Mouse (Mus musculus): ENCODE measurements around the gene Ccdc69. TPM values are rescaled to one million over a fixed set of nuclear protein-coding genes. Genes with fewer than 3 reads are reported as not detected.
A peak's percentile ranks its signal among the peaks of the same experiment; 100 is the strongest.

The Ccdc69 gene
- polyA plus RNA-seq, 1 experiment from 2014 or later, result 3.0 TPM

DNA sequence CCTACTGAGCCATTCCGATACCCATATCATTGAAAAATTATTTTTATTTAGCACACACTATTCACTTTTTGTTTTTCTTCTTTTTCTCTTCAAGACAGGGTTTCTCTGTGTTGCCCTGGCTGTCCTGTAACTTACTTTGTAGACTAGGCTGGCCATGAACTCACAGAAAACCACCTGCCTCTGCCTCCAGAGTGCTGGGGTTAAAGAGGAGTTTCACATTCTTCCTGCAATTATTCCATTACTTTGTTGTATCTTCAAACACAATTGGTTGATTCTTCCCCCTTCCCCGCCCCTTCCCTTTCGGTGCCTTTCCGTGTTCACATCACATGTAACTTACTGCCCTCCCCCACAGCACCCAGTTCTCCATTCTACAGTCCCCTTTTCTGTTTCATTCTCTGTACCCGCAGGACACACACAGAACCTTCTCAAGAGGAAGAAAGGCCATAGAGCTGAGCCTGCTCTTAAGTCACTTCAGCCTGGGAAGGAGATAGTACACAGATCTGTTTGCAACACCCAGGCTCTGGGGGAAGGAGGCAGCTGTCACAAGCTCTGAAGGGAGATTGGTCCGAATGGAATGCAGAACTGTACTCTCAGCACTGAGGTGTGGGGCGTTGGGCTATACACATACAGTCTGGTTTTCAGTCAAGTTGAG is 35.4 kb upstream of the Ccdc69 start:
- no peak overlapping the region for H3K4me3 ChIP-seq (ENCODE audit: low read depth, low read length)
- H3K36me3 ChIP-seq (ENCODE audit: control insufficient read depth, insufficient read depth, low read length), result no peaks in the 10 kb centered on the region
- DNase-seq (ENCODE audit: low spot score), result no peak
- no peak overlapping the region for H3K4me2 ChIP-seq (ENCODE audit: low read length)
- H3K4me1 ChIP-seq (replicated peaks; ENCODE audit: control insufficient read depth, insufficient read depth, low read length), result 0 out of 2 replicates have a peak, but pooled peaks cover 4% of the 10 kb centered on the region
- no peaks in the 10 kb centered on the region for H3K27me3 ChIP-seq (replicated peaks; ENCODE audit: control insufficient read depth, insufficient read depth, low read length)
- no peak overlapping the region for H3K9ac ChIP-seq (ENCODE audit: low read length)
- 48% methylated on average over 7 of the region's 7 CpGs for WGBS
- H3K9me3 ChIP-seq (ENCODE audit: control insufficient read depth, low read length), result no peaks in the 10 kb centered on the region
- no peak overlapping the region for H3K27ac ChIP-seq (ENCODE audit: low read depth)
- no peak for ATAC-seq (replicated peaks; ENCODE audit: low FRiP score, low TSS enrichment, low read depth)

DNA sequence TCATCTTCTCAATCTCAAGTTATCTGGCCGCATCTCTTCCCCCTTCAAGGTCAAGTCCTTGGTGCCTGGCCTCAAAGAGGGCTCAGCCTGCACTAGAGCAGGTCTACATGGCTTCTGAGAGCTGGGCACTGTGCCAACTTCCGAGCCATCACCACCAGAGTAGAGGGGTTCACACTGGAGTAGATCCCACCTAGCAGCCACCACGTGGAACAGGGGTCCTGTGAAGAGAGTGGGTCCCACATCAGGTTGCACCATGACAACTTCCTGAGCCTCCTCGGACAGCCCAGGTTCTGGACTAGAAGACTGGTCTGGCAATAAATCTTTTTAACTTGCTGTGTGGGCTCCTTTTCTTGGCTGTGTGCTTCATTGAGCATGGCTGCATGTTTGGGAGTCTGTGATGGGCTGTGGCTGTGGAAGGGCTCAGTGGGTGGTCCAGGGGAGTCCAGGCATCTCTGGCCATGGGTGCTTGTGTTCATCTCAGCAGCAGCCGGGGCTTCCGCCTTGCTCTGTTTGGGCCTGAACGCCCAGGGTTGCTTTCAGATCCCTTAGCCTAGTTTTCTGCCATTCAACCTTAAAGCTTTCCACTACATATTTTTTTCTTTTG is 32.7 kb upstream of the Ccdc69 start:
- ATAC-seq (replicated peaks; ENCODE audit: low FRiP score, low TSS enrichment, low read depth), result 0 out of 2 replicates have a peak, but pooled peaks have one; percentile 26
- Histone ChIP-seq H3K36me3 (ENCODE audit: control insufficient read depth, insufficient read depth, low read length) (no peaks in the 10 kb centered on the region), H3K4me1 (replicated peaks; ENCODE audit: control insufficient read depth, insufficient read depth, low read length) (0 out of 2 replicates have a peak, but pooled peaks cover 4% of the 10 kb centered on the region), H3K4me3 (ENCODE audit: low read depth, low read length) (no peak overlapping the region), H3K9ac (ENCODE audit: low read length) (no peak overlapping the region), H3K9me3 (ENCODE audit: control insufficient read depth, low read length) (no peaks in the 10 kb centered on the region), H3K27me3 (replicated peaks; ENCODE audit: control insufficient read depth, insufficient read depth, low read length) (no peaks in the 10 kb centered on the region), H3K4me2 (ENCODE audit: low read length) (no peak overlapping the region), H3K27ac (ENCODE audit: low read depth) (no peak overlapping the region)
- DNase-seq (ENCODE audit: low spot score), result no peak
- WGBS, result 42% methylated on average over 7 of the region's 7 CpGs

DNA sequence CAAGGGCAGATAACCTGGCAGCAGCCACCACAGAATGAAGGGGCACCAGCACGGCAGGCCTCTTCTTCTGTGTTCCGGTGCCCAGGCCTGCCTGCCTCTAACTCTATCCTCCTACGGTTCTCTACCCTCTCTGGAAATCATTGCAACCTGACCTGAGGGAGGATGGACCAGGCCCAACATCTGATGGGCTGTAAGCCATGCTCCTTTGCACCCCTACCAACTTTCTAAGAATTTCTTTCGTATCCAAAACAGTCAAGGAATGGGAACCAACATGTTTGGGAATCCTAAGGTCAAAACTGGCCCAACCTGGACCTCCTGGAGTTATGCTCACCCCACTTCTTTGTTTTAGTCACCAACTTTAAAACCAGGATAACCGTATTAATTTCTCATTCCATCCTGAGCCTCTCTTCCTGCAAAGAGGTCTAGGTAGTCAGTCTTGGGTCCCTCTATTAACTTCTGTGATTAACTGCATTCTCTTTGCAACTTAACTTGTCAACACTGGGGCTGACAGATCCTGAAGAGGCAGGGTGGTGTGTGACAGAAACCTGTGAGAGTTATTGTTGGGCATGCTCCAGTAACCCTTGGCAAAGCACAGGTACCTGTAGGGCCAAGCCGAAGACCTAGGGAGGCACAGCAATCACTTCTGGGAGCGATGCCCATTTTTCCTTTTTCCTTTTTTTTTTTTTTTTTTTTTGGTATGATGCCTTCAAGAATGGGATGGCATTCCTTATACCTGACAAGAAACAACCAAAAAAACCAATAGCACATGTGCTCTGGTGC is 31.8 kb upstream of the Ccdc69 start:
- 91% methylated on average over 7 of the region's 7 CpGs for WGBS
- Histone ChIP-seq H3K4me3 (ENCODE audit: low read depth, low read length) (no peak overlapping the region), H3K27ac (ENCODE audit: low read depth) (no peak overlapping the region), H3K4me2 (ENCODE audit: low read length) (no peak overlapping the region), H3K9me3 (ENCODE audit: control insufficient read depth, low read length) (no peaks in the 10 kb centered on the region), H3K27me3 (replicated peaks; ENCODE audit: control insufficient read depth, insufficient read depth, low read length) (no peaks in the 10 kb centered on the region), H3K9ac (ENCODE audit: low read length) (no peak overlapping the region), H3K36me3 (ENCODE audit: control insufficient read depth, insufficient read depth, low read length) (no peaks in the 10 kb centered on the region), H3K4me1 (replicated peaks; ENCODE audit: control insufficient read depth, insufficient read depth, low read length) (0 out of 2 replicates have a peak, but pooled peaks cover 4% of the 10 kb centered on the region)
- ATAC-seq (replicated peaks; ENCODE audit: low FRiP score, low TSS enrichment, low read depth) (no peak), DNase-seq (ENCODE audit: low spot score) (no peak)

DNA sequence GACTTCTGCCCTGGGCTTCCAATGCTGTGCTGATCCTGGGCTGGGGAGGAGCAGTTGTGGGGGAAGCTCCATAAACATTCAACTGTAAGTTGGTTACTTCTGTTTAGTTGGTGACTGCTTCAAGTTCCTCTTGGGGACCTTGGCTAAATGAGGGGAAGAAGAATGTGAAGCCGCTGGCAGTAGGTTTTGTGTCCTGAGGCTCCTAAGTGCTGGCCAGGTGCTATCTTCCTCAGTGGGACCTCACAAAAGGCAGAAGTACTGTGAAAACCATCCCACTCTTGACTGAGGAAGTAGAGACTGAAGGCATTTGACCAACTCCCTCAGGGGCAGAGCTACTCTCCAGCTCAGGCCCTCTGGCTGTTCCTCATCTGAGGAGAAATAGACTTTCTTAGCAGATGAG is 28.7 kb upstream of the Ccdc69 start:
- no peak overlapping the region for H3K4me3 ChIP-seq (ENCODE audit: low read depth, low read length)
- H3K9me3 ChIP-seq (ENCODE audit: control insufficient read depth, low read length), result no peaks in the 10 kb centered on the region
- H3K4me2 ChIP-seq (ENCODE audit: low read length), result no peak overlapping the region
- WGBS, result 89% methylated on average over 1 of the region's 1 CpGs
- no peaks in the 10 kb centered on the region for H3K27me3 ChIP-seq (replicated peaks; ENCODE audit: control insufficient read depth, insufficient read depth, low read length)
- H3K4me1 ChIP-seq (replicated peaks; ENCODE audit: control insufficient read depth, insufficient read depth, low read length), result 0 out of 2 replicates have a peak, but pooled peaks cover 4% of the 10 kb centered on the region
- no peak overlapping the region for H3K9ac ChIP-seq (ENCODE audit: low read length)
- ATAC-seq (replicated peaks; ENCODE audit: low FRiP score, low TSS enrichment, low read depth) (no peak), DNase-seq (ENCODE audit: low spot score) (no peak)
- H3K27ac ChIP-seq (ENCODE audit: low read depth), result no peak overlapping the region
- H3K36me3 ChIP-seq (ENCODE audit: control insufficient read depth, insufficient read depth, low read length), result no peaks in the 10 kb centered on the region

DNA sequence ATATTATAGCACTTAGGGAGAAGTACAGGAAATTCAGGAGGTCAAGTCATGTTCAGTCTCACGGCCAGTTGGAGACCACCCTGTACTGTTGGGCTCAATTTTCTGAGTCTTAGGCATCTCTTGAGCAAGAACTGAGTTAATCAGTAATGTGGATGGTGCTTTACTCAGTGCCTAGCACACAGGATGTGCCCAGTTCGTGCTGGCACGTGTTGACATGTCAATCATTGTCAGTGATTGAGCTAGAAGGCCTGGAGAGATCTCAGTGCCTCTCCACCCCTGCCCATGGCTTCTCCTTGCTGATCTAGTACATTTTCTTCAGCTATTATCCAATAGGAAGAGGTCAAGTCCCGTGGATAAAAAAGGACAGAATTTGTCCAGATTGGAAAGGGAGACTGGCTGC is 27.5 kb upstream of the Ccdc69 start:
- Histone ChIP-seq H3K9ac (ENCODE audit: low read length) (no peak overlapping the region), H3K27me3 (replicated peaks; ENCODE audit: control insufficient read depth, insufficient read depth, low read length) (no peaks in the 10 kb centered on the region), H3K4me1 (replicated peaks; ENCODE audit: control insufficient read depth, insufficient read depth, low read length) (no peaks in the 10 kb centered on the region), H3K4me2 (ENCODE audit: low read length) (no peak overlapping the region), H3K36me3 (ENCODE audit: control insufficient read depth, insufficient read depth, low read length) (no peaks in the 10 kb centered on the region), H3K4me3 (ENCODE audit: low read depth, low read length) (no peak overlapping the region), H3K27ac (ENCODE audit: low read depth) (no peak overlapping the region), H3K9me3 (ENCODE audit: control insufficient read depth, low read length) (no peaks in the 10 kb centered on the region)
- no peak for ATAC-seq (replicated peaks; ENCODE audit: low FRiP score, low TSS enrichment, low read depth)
- DNase-seq (ENCODE audit: low spot score), result no peak
- 80% methylated on average over 4 of the region's 4 CpGs for WGBS

DNA sequence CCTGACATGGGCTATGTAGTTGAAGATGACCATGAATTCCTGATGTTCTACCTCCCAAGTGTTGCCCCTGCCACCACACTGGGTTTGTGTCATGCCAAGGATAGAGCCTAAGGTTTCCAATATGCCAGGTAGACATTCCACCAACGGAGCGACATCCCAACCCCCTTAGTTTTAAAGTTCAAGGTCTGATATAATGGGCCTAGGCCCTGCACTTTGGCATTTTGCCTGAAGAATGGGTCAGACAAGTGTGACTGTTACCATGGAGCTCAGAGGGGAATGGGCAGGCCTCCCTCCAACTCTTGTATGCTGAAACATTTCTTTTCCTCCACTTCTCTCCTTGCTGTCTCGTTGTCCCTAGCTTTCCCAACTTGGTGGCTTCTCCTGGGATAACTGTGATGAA is 25.3 kb upstream of the Ccdc69 start:
- Histone ChIP-seq H3K9ac (ENCODE audit: low read length) (no peak overlapping the region), H3K27me3 (replicated peaks; ENCODE audit: control insufficient read depth, insufficient read depth, low read length) (no peaks in the 10 kb centered on the region), H3K27ac (ENCODE audit: low read depth) (no peak overlapping the region), H3K4me3 (ENCODE audit: low read depth, low read length) (no peak overlapping the region), H3K9me3 (ENCODE audit: control insufficient read depth, low read length) (no peaks in the 10 kb centered on the region), H3K36me3 (ENCODE audit: control insufficient read depth, insufficient read depth, low read length) (no peaks in the 10 kb centered on the region), H3K4me2 (ENCODE audit: low read length) (no peak overlapping the region), H3K4me1 (replicated peaks; ENCODE audit: control insufficient read depth, insufficient read depth, low read length) (no peaks in the 10 kb centered on the region; the same call in 1 of the 2 replicates)
- no peak for ATAC-seq (replicated peaks; ENCODE audit: low FRiP score, low TSS enrichment, low read depth)
- DNase-seq (ENCODE audit: low spot score), result no peak
- WGBS, result 89% methylated on average over 3 of the region's 3 CpGs

DNA sequence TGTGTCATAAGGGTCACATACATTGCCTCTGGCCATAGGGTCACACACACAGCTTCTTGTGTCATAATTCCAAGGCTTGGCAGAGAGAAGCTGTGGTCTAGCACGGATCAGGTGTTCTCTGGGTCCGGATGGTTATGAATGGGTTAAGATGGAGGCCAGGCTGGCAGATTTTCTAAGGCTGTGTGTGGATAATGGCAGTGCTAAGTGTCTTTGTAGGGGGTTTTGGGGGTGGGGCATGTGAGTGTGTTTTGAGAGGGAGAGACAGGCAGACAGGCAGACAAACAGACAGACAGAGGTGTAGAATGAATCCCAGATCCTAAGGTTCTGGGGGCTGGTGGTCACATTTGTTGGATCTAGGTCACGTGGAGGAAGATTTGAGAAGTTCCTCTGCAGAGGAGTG is 24.1 kb upstream of the Ccdc69 start:
- DNase-seq (ENCODE audit: low spot score) (no peak), ATAC-seq (replicated peaks; ENCODE audit: low FRiP score, low TSS enrichment, low read depth) (no peak)
- no peaks in the 10 kb centered on the region for H3K27me3 ChIP-seq (replicated peaks; ENCODE audit: control insufficient read depth, insufficient read depth, low read length)
- H3K4me3 ChIP-seq (ENCODE audit: low read depth, low read length), result no peak overlapping the region
- no peak overlapping the region for H3K9ac ChIP-seq (ENCODE audit: low read length)
- H3K36me3 ChIP-seq (ENCODE audit: control insufficient read depth, insufficient read depth, low read length), result no peaks in the 10 kb centered on the region
- no peaks in the 10 kb centered on the region for H3K9me3 ChIP-seq (ENCODE audit: control insufficient read depth, low read length)
- H3K27ac ChIP-seq (ENCODE audit: low read depth), result no peak overlapping the region
- no peak overlapping the region for H3K4me2 ChIP-seq (ENCODE audit: low read length)
- WGBS, result 86% methylated on average over 3 of the region's 3 CpGs
- H3K4me1 ChIP-seq (replicated peaks; ENCODE audit: control insufficient read depth, insufficient read depth, low read length), result no peaks in the 10 kb centered on the region; the same call in 1 of the 2 replicates

DNA sequence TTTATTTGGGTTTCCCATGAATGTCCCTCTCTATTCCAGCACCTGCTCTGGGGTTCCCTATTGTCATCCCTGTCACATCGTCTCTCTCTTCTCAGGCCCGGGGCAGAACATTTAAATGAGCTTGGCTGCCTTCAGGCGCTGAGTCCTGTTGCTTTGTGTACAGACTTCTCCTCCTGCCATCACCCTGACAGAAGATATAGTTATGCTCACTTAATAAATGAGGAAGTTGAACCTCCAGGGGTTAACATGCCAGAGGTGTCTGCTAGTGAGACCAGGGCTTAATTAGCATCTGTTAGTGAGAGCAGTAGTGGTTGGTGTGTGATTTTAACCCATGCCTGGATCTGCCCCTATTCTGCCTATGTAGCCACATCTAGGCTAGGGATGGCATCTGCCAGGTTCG is 21.9 kb upstream of the Ccdc69 start:
- no peak overlapping the region for H3K27ac ChIP-seq (ENCODE audit: low read depth)
- H3K36me3 ChIP-seq (ENCODE audit: control insufficient read depth, insufficient read depth, low read length), result no peaks in the 10 kb centered on the region
- WGBS, result 60% methylated on average over 4 of the region's 4 CpGs
- H3K9ac ChIP-seq (ENCODE audit: low read length), result no peak overlapping the region
- no peaks in the 10 kb centered on the region; the same call in 1 of the 2 replicates for H3K4me1 ChIP-seq (replicated peaks; ENCODE audit: control insufficient read depth, insufficient read depth, low read length)
- no peak overlapping the region for H3K4me2 ChIP-seq (ENCODE audit: low read length)
- no peaks in the 10 kb centered on the region for H3K27me3 ChIP-seq (replicated peaks; ENCODE audit: control insufficient read depth, insufficient read depth, low read length)
- ATAC-seq (replicated peaks; ENCODE audit: low FRiP score, low TSS enrichment, low read depth) (no peak), DNase-seq (ENCODE audit: low spot score) (no peak)
- H3K4me3 ChIP-seq (ENCODE audit: low read depth, low read length), result no peak overlapping the region
- H3K9me3 ChIP-seq (ENCODE audit: control insufficient read depth, low read length), result no peaks in the 10 kb centered on the region
